Mouse (Mus musculus): ENCODE measurements around the gene Alg5.
A peak's percentile ranks its signal among the peaks of the same experiment; 100 is the strongest.

Gene Alg5

GRCm38 (mm10) chr3:54795806-54796205 is 60.5 kb downstream of the Alg5 start:
- no peak for DNase-seq

- peak; percentile 50 for DNase-seq
Observed at GRCm38 (mm10) chr3:54797211-54797610, 61.9 kb downstream of the Alg5 start.

Measured in liver (tissue).